Mouse (Mus musculus): Measurements from ENCODE around the gene Umad1.

- TF ChIP-seq GATA1 (IDR thresholded peaks at IDR 0.05; ENCODE audit: borderline replicate concordance, low read length) = no peak
- no peak for TF ChIP-seq FLI1 (IDR thresholded peaks at IDR 0.05; ENCODE audit: low read length)
Measured at GRCm38 (mm10) chr6:8399710-8400109, 140.6 kb downstream of the Umad1 start.
